Mouse (Mus musculus) CH12.LX (cell line): ENCODE data around the gene Hdac9.

Source experiments
- CTCF ChIP-seq, 2 experiments: IDR thresholded peaks in 1 of 2; conservative IDR thresholded peaks in 1 of 2; 2 replicates each; pipeline ENCODE4 v1.5.1; 2011 to 2012; ENCODE audit warnings: low read depth in 2 of 2, low read length in 2 of 2, improper control_type of control experiment in 1 of 2, inconsistent platforms in 1 of 2, mild to moderate bottlenecking in 1 of 2, moderate library complexity in 1 of 2
- E2F4 ChIP-seq: IDR thresholded peaks from 2 replicates; pipeline ENCODE4 v1.6.1; 2011; ENCODE audit warnings: low read depth, low read length, improper control_type of control experiment; ENCODE audit not compliant: insufficient replicate concordance
- ETS1 ChIP-seq: conservative IDR thresholded peaks from 2 replicates; pipeline ENCODE4 v1.6.1; 2012; ENCODE audit warnings: low read depth, mild to moderate bottlenecking, inconsistent platforms, low read length, improper control_type of control experiment, moderate library complexity
- HCFC1 ChIP-seq: IDR thresholded peaks from 2 replicates; pipeline ENCODE4 v1.6.1; 2012; ENCODE audit warnings: low read depth, mild to moderate bottlenecking, inconsistent platforms, low read length, improper control_type of control experiment
- JUN ChIP-seq: IDR thresholded peaks from 2 replicates; pipeline ENCODE4 v1.6.1; 2011; ENCODE audit warnings: low read depth, mild to moderate bottlenecking, low read length, improper control_type of control experiment, moderate library complexity; ENCODE audit not compliant: insufficient read depth
- KAT2A ChIP-seq: IDR thresholded peaks from 2 replicates; pipeline ENCODE4 v1.6.1; 2012; ENCODE audit warnings: low read length, improper control_type of control experiment, inconsistent platforms; ENCODE audit not compliant: insufficient replicate concordance
- MAX ChIP-seq: IDR thresholded peaks from 2 replicates; pipeline ENCODE4 v1.6.1; 2011; ENCODE audit warnings: low read length, improper control_type of control experiment
- MXI1 ChIP-seq: IDR thresholded peaks from 2 replicates; pipeline ENCODE4 v1.6.1; 2011; ENCODE audit warnings: mild to moderate bottlenecking, low read depth, low read length, improper control_type of control experiment
- MYC ChIP-seq: IDR thresholded peaks from 2 replicates; pipeline ENCODE4 v1.6.1; 2011; ENCODE audit warnings: low read depth, mild to moderate bottlenecking, improper control_type of control experiment, low read length
- PAX5 ChIP-seq: IDR thresholded peaks from 2 replicates; pipeline ENCODE4 v1.6.1; 2012; ENCODE audit warnings: low read length, inconsistent platforms, mixed read lengths
- POLR2A ChIP-seq: IDR thresholded peaks from 2 replicates; pipeline ENCODE4 v1.6.1; 2011; ENCODE audit warnings: low read depth, mild to moderate bottlenecking, improper control_type of control experiment, low read length
- RAD21 ChIP-seq: IDR thresholded peaks from 2 replicates; pipeline ENCODE4 v1.6.1; 2011; ENCODE audit warnings: low read depth, mild to moderate bottlenecking, low read length, improper control_type of control experiment, moderate library complexity
- UBTF ChIP-seq: IDR thresholded peaks from 2 replicates; pipeline ENCODE4 v1.6.1; 2012; ENCODE audit warnings: low read depth, mild to moderate bottlenecking, inconsistent platforms, low read length, improper control_type of control experiment, moderate library complexity

GRCm38 (mm10) chr12:34408139-34408538 is 508.8 kb downstream of the Hdac9 start:
- TF ChIP-seq POLR2A (no peak), CTCF (conservative IDR thresholded peaks at IDR 0.05 in 1 of 2, IDR thresholded peaks at IDR 0.05 in 1 of 2; ENCODE audit: low read depth in 2 of 2, low read length in 2 of 2) (no peak), UBTF (no peak), PAX5 (no peak), ETS1 (no peak), MXI1 (no peak), E2F4 (no peak), KAT2A (no peak), MYC (no peak), MAX (no peak), RAD21 (no peak), HCFC1 (no peak), JUN (no peak)
